ENCODE assay signal across 12 mouse cellular contexts in genomic region chr16:27056495-27057269, GRCm38 (mm10).
"Had no signal": no experiment of that assay in that cellular context is flagged by ENCODE, and none has a peak within 500 bp of the region (broad histone marks: within the 10 kb centered on the region; RNA-seq: fewer than 3 reads in every experiment).

No protein-coding gene starts in this region.

- H3K9ac ChIP-seq: kidney, embryonic 15.5 days; limb, embryonic 13.5 days; liver, embryonic 14.5 days; neural tube, embryonic 12.5 days had no signal

- H3K27ac ChIP-seq: kidney, embryonic 15.5 days; limb, embryonic 13.5 days; liver, embryonic 14.5 days; neural tube, embryonic 12.5 days had no signal

- H3K4me1 ChIP-seq: kidney, embryonic 15.5 days; limb, embryonic 13.5 days; neural tube, embryonic 12.5 days had no signal

- H3K27me3 ChIP-seq: kidney, embryonic 15.5 days; limb, embryonic 13.5 days; neural tube, embryonic 12.5 days had no signal

- H3K36me3 ChIP-seq: kidney, embryonic 15.5 days; limb, embryonic 13.5 days; neural tube, embryonic 12.5 days had no signal

- DNase-seq: kidney, adult 2 months; kidney, postnatal 14 days; left cerebral cortex, postnatal 4 days; lung, adult 18-20 months; right cerebral cortex, adult 18-20 months; right cerebral cortex, postnatal 25 days; thymus, postnatal 36 days had no signal

- H3K4me2 ChIP-seq: kidney, embryonic 15.5 days; limb, embryonic 13.5 days; neural tube, embryonic 12.5 days had no signal

- H3K9me3 ChIP-seq: kidney, embryonic 15.5 days; limb, embryonic 13.5 days; neural tube, embryonic 12.5 days had no signal

- H3K4me3 ChIP-seq: kidney, embryonic 15.5 days; limb, embryonic 13.5 days; myocyte; neural tube, embryonic 12.5 days had no signal
